18 mouse cellular contexts compared by ENCODE assay signal in genomic region chr16:5367581-5368119, GRCm38 (mm10).
DNase-seq lines count a peak whose midpoint lies in the region; ATAC-seq and TF ChIP-seq lines count a peak whose summit lies in the region.
"Had no signal": no experiment of that assay in that cellular context is flagged by ENCODE, and none has a peak within 500 bp of the region (broad histone marks: within the 10 kb centered on the region; RNA-seq: fewer than 3 reads in every experiment).

No protein-coding gene starts in this region.

- H3K4me3 ChIP-seq in thymus, adult 2 months (ENCODE audit: control insufficient read depth, insufficient read depth, low read length), result no peak overlapping the region
- H3K4me3 ChIP-seq in kidney, postnatal 0 days (replicated peaks; ENCODE audit: low read depth, low read length), result no peak overlapping the region
- H3K4me3 ChIP-seq in liver, embryonic 12.5 days, result no peak overlapping the region
- H3K4me3 ChIP-seq in gastrocnemius, adult 2 months, result no peak overlapping the region
- H3K4me3 ChIP-seq: embryonic facial prominence, embryonic 12.5 days; hindbrain, embryonic 13.5 days; limb, embryonic 13.5 days; midbrain, embryonic 13.5 days; myocyte; neural tube, embryonic 15.5 days had no signal

- H3K9ac ChIP-seq in kidney, postnatal 0 days (ENCODE audit: low read depth, low read length), result no peak overlapping the region
- H3K9ac ChIP-seq in liver, embryonic 12.5 days, result no peak overlapping the region
- H3K9ac ChIP-seq: embryonic facial prominence, embryonic 12.5 days; forebrain, postnatal 0 days; hindbrain, embryonic 13.5 days; limb, embryonic 13.5 days; midbrain, embryonic 13.5 days; neural tube, embryonic 15.5 days had no signal

- intact Hi-C loops in gastrocnemius, adult 2 months (cut with DNase I), result no loop called here

- no peaks in the 10 kb centered on the region for H3K9me3 ChIP-seq in kidney, postnatal 0 days (replicated peaks; ENCODE audit: low read length)
- no peaks in the 10 kb centered on the region for H3K9me3 ChIP-seq in liver, embryonic 12.5 days (replicated peaks)
- H3K9me3 ChIP-seq: embryonic facial prominence, embryonic 12.5 days; hindbrain, embryonic 13.5 days; limb, embryonic 13.5 days; midbrain, embryonic 13.5 days; neural tube, embryonic 15.5 days had no signal

- H3K27me3 ChIP-seq in thymus, adult 2 months (ENCODE audit: control insufficient read depth, insufficient read depth, low read length), result no peaks in the 10 kb centered on the region
- no peaks in the 10 kb centered on the region for H3K27me3 ChIP-seq in kidney, postnatal 0 days (ENCODE audit: insufficient read depth, low read length)
- H3K27me3 ChIP-seq in liver, embryonic 12.5 days (replicated peaks), result 0 out of 2 replicates have a peak, but pooled peaks cover 3% of the 10 kb centered on the region
- H3K27me3 ChIP-seq: embryonic facial prominence, embryonic 12.5 days; hindbrain, embryonic 13.5 days; limb, embryonic 13.5 days; midbrain, embryonic 13.5 days; neural tube, embryonic 15.5 days had no signal

- peaks cover 3% of the 10 kb centered on the region; the same call in 1 of the 2 replicates for H3K4me1 ChIP-seq in thymus, adult 2 months (replicated peaks; ENCODE audit: control insufficient read depth, insufficient read depth, low read length)
- H3K4me1 ChIP-seq in kidney, postnatal 0 days (replicated peaks; ENCODE audit: insufficient read depth, low read length), result no peaks in the 10 kb centered on the region
- no peaks in the 10 kb centered on the region for H3K4me1 ChIP-seq in liver, embryonic 12.5 days
- H3K4me1 ChIP-seq: embryonic facial prominence, embryonic 12.5 days; hindbrain, embryonic 13.5 days; neural tube, embryonic 15.5 days had no signal

- no peak overlapping the region for H3K27ac ChIP-seq in thymus, adult 2 months (ENCODE audit: control insufficient read depth, insufficient read depth, low read length)
- no peak overlapping the region for H3K27ac ChIP-seq in kidney, postnatal 0 days
- H3K27ac ChIP-seq in liver, embryonic 12.5 days, result no peak overlapping the region
- no peak overlapping the region for H3K27ac ChIP-seq in gastrocnemius, adult 2 months
- H3K27ac ChIP-seq: embryonic facial prominence, embryonic 12.5 days; hindbrain, embryonic 13.5 days; limb, embryonic 13.5 days; macrophage; midbrain, embryonic 13.5 days; neural tube, embryonic 15.5 days had no signal

- ATAC-seq in kidney, postnatal 0 days (replicated peaks; ENCODE audit: low FRiP score, low read depth), result no peak
- ATAC-seq in liver, embryonic 12.5 days, result no peak
- ATAC-seq: forebrain, postnatal 0 days; intestine, embryonic 16.5 days; midbrain, embryonic 13.5 days had no signal

- no peak overlapping the region for H3K4me2 ChIP-seq in kidney, postnatal 0 days (ENCODE audit: low read length)
- no peak overlapping the region for H3K4me2 ChIP-seq in liver, embryonic 12.5 days
- H3K4me2 ChIP-seq: embryonic facial prominence, embryonic 12.5 days; hindbrain, embryonic 13.5 days; limb, embryonic 13.5 days; midbrain, embryonic 13.5 days; neural tube, embryonic 15.5 days had no signal

- WGBS in thymus, adult 2 months, result 46% methylated on average over 10 of the region's 10 CpGs
- 72% methylated on average over 10 of the region's 10 CpGs for WGBS in kidney, postnatal 0 days
- 48% methylated on average over 10 of the region's 10 CpGs for WGBS in liver, embryonic 12.5 days (ENCODE audit: insufficient replicate concordance)

- no peaks in the 10 kb centered on the region for H3K36me3 ChIP-seq in thymus, adult 2 months (ENCODE audit: control insufficient read depth, insufficient read depth, low read length)
- H3K36me3 ChIP-seq in kidney, postnatal 0 days (ENCODE audit: insufficient read depth, low read length), result no peaks in the 10 kb centered on the region
- no peaks in the 10 kb centered on the region for H3K36me3 ChIP-seq in liver, embryonic 12.5 days
- H3K36me3 ChIP-seq: embryonic facial prominence, embryonic 12.5 days; hindbrain, embryonic 13.5 days; limb, embryonic 13.5 days; midbrain, embryonic 13.5 days; neural tube, embryonic 15.5 days had no signal

- no peak for TF ChIP-seq POLR2A in thymus, adult 2 months (IDR thresholded peaks at IDR 0.05; ENCODE audit: control insufficient read depth, extremely low read depth, insufficient read depth, low read length, poor library complexity)

- peak; percentile 17 for DNase-seq in kidney, adult 18-20 months
- no peak for DNase-seq in kidney, postnatal 4 days
- DNase-seq in thymus, postnatal 4 days, result peak; percentile 9
- no peak for DNase-seq in thymus, adult 2 months
- peak; percentile 22 for DNase-seq in kidney, postnatal 0 days (ENCODE audit: low spot score)
- DNase-seq in gastrocnemius, adult 2 months, result no peak
- DNase-seq: cerebellum, adult 8-10 months; forebrain, postnatal 0 days; heart, adult 18-20 months had no signal

- TF ChIP-seq CTCF in thymus, adult 2 months (IDR thresholded peaks at IDR 0.05; ENCODE audit: borderline replicate concordance, control insufficient read depth, extremely low read depth, insufficient read depth, low read length, poor library complexity), result no peak
- TF ChIP-seq CTCF in kidney, postnatal 0 days (IDR thresholded peaks at IDR 0.05; ENCODE audit: low read depth), result no peak
- no peak for TF ChIP-seq CTCF in gastrocnemius, adult 2 months (IDR thresholded peaks at IDR 0.05)

Comparison
In these comparisons a context has a peak if more than half of its experiments do, and no peak if none do; other contexts are left out.
1. DNase-seq: peak in kidney, adult 18-20 months (single experiment), thymus, postnatal 4 days (single experiment) and kidney, postnatal 0 days (single experiment); none in kidney, postnatal 4 days (0 of 2), thymus, adult 2 months (single experiment) and gastrocnemius, adult 2 months (single experiment).